Mouse (Mus musculus) left cerebral cortex, postnatal 4 days (tissue): ENCODE results near the gene Ubac2. TPM values are rescaled to one million over a fixed set of nuclear protein-coding genes. Genes with fewer than 3 reads are reported as not detected.

Experiments
- DNase-seq: peaks from one replicate; pipeline ENCODE4 v3.0.0-alpha.2; 2022
- intact Hi-C: fragments of 180-260 bp; cut with DNase I; formaldehyde crosslinking; loops from one replicate; pipeline ENCODE4 v1.15.1; 2025
- total RNA-seq, 2 experiments: library from RNA; stranded (reverse); gene quantifications; 2 replicates each; pipeline ENCODE4 v1.2.3; 2021

Ubac2 gene
- total RNA-seq, 2 experiments from 2014 or later = 24.2 to 25.3 TPM

GRCm38 (mm10) chr14:121893747-121894146 is 15.3 kb downstream of the Ubac2 start:
- intact Hi-C loops = no loop called here
- no peak for DNase-seq

GRCm38 (mm10) chr14:121894511-121895135 is 16.2 kb downstream of the Ubac2 start:
- intact Hi-C loops = no loop called here
- no peak for DNase-seq

- DNase-seq = no peak
- intact Hi-C loops = no loop called here
Observed at GRCm38 (mm10) chr14:121895316-121895715, 16.9 kb downstream of the Ubac2 start.

- no peak for DNase-seq
- intact Hi-C loops = no loop called here
Observed at GRCm38 (mm10) chr14:121896126-121897090, 18.0 kb downstream of the Ubac2 start.

GRCm38 (mm10) chr14:121897773-121898172 is 19.4 kb downstream of the Ubac2 start:
- intact Hi-C loops = no loop called here

GRCm38 (mm10) chr14:121898509-121898908 is 20.1 kb downstream of the Ubac2 start:
- intact Hi-C loops = no loop called here

More at GRCm38 (mm10) chr14:121897773-121898172, 19.4 kb downstream of the Ubac2 start:
- DNase-seq = no peak

GRCm38 (mm10) chr14:121899071-121899470 is 20.7 kb downstream of the Ubac2 start:
- intact Hi-C loops = no loop called here
- DNase-seq = no peak

More at GRCm38 (mm10) chr14:121898509-121898908, 20.1 kb downstream of the Ubac2 start:
- no peak for DNase-seq

- intact Hi-C loops = no loop called here
- DNase-seq = no peak
Observed at GRCm38 (mm10) chr14:121901511-121901910, 23.1 kb downstream of the Ubac2 start.

- intact Hi-C loops = no loop called here
- no peak for DNase-seq
Observed at GRCm38 (mm10) chr14:121903381-121903876, 25.0 kb downstream of the Ubac2 start.

GRCm38 (mm10) chr14:121904754-121905153 is 26.3 kb downstream of the Ubac2 start:
- no peak for DNase-seq

GRCm38 (mm10) chr14:121906341-121906991 is 28.0 kb downstream of the Ubac2 start:
- DNase-seq = no peak
- intact Hi-C loops = no loop called here

More at GRCm38 (mm10) chr14:121904754-121905153, 26.3 kb downstream of the Ubac2 start:
- intact Hi-C loops = no loop called here

GRCm38 (mm10) chr14:121906992-121907681 is 28.7 kb downstream of the Ubac2 start:
- no peak for DNase-seq
- intact Hi-C loops = no loop called here

- intact Hi-C loops = no loop called here
- DNase-seq = no peak
Observed at GRCm38 (mm10) chr14:121909868-121910267, 31.4 kb downstream of the Ubac2 start.

GRCm38 (mm10) chr14:121912501-121912900 is 34.1 kb downstream of the Ubac2 start:
- intact Hi-C loops = no loop called here

GRCm38 (mm10) chr14:121915143-121915542 is 36.7 kb downstream of the Ubac2 start:
- DNase-seq = no peak
- intact Hi-C loops = no loop called here

More at GRCm38 (mm10) chr14:121912501-121912900, 34.1 kb downstream of the Ubac2 start:
- DNase-seq = no peak

- intact Hi-C loops = no loop called here
Observed at GRCm38 (mm10) chr14:121915621-121916020, 37.2 kb downstream of the Ubac2 start, which contains the start of gene Gpr18. Gene Gpr18 (minus strand): TSS chr14:121915781.

GRCm38 (mm10) chr14:121916311-121917094 is 38.1 kb downstream of the Ubac2 start:
- intact Hi-C loops = no loop called here
- no peak for DNase-seq

More at GRCm38 (mm10) chr14:121915621-121916020, 37.2 kb downstream of the Ubac2 start, which contains the start of gene Gpr18:
- no peak for DNase-seq

- DNase-seq = no peak
- intact Hi-C loops = no loop called here
Observed at GRCm38 (mm10) chr14:121918266-121918665, 39.8 kb downstream of the Ubac2 start.

- intact Hi-C loops = loop anchor here (10.0 kb wide), 1 partner anchor 215 kb away; no protein-coding TSS in a partner anchor
Observed at GRCm38 (mm10) chr14:121919752-121920151, 41.3 kb downstream of the Ubac2 start.

More at GRCm38 (mm10) chr14:121919752-121920151, 41.3 kb downstream of the Ubac2 start:
- DNase-seq = no peak
